Mouse (Mus musculus): ENCODE measurements around the gene Vwa8. TPM values are rescaled to one million over a fixed set of nuclear protein-coding genes. Genes with fewer than 3 reads are reported as not detected.

Vwa8 gene
- polyA plus RNA-seq (2014; fragmentation: Nextera tagmentation; extraction: Ambion mirVana), result 9.2 and 10.3 TPM in 2 replicates

GRCm38 (mm10) chr14:78848941-78849911, at the start of gene Vwa8:
TSS of gene Vwa8 (plus strand) at chr14:78849052.
- Histone ChIP-seq H3K4me3 (replicated peaks; ENCODE audit: low read length) (peak within 1 kb of the TSS; percentile 94), H3K36me3 (replicated peaks; ENCODE audit: control insufficient read depth, insufficient read depth) (no peaks in the 10 kb centered on the region)
- 3% methylated on average over 60 of the region's 61 CpGs for WGBS

GRCm38 (mm10) chr14:78802378-78802777, 46.5 kb upstream of the Vwa8 start:
- no peaks in the 10 kb centered on the region for H3K9me3 ChIP-seq (ENCODE audit: control insufficient read depth, low read length)
- no peak for ATAC-seq (ENCODE audit: low FRiP score)
- H3K36me3 ChIP-seq (replicated peaks; ENCODE audit: control insufficient read depth, insufficient read depth), result no peaks in the 10 kb centered on the region
- no peaks in the 10 kb centered on the region for H3K27me3 ChIP-seq (ENCODE audit: control insufficient read depth, insufficient read depth, low read length)
- H3K4me1 ChIP-seq (replicated peaks; ENCODE audit: control insufficient read depth, insufficient read depth, low read length), result no peaks in the 10 kb centered on the region
- no peak for DNase-seq (ENCODE audit: low spot score)
- 95% methylated on average over 2 of the region's 2 CpGs for WGBS
- H3K4me3 ChIP-seq (replicated peaks; ENCODE audit: low read length), result no peak overlapping the region
- no peak overlapping the region for H3K9ac ChIP-seq
- H3K27ac ChIP-seq, result no peak overlapping the region
- H3K4me2 ChIP-seq (replicated peaks), result no peak overlapping the region

More at GRCm38 (mm10) chr14:78848941-78849911, at the start of gene Vwa8:
- no peaks in the 10 kb centered on the region for H3K27me3 ChIP-seq (ENCODE audit: control insufficient read depth, insufficient read depth, low read length)
- H3K27ac ChIP-seq, result peak within 1 kb of the TSS; percentile 84
- peak within 1 kb of the TSS; percentile 98 for H3K9ac ChIP-seq
- ATAC-seq (ENCODE audit: low FRiP score) (peak; percentile 93), DNase-seq (ENCODE audit: low spot score) (peak; percentile 68)
- H3K9me3 ChIP-seq (ENCODE audit: control insufficient read depth, low read length), result no peaks in the 10 kb centered on the region
- peaks cover 14% of the 10 kb centered on the region; the same call in 1 of the 2 replicates for H3K4me1 ChIP-seq (replicated peaks; ENCODE audit: control insufficient read depth, insufficient read depth, low read length)
- H3K4me2 ChIP-seq (replicated peaks), result peak within 1 kb of the TSS; percentile 83

- no peaks in the 10 kb centered on the region for H3K4me1 ChIP-seq (replicated peaks; ENCODE audit: control insufficient read depth, insufficient read depth, low read length)
- H3K36me3 ChIP-seq (replicated peaks; ENCODE audit: control insufficient read depth, insufficient read depth), result no peaks in the 10 kb centered on the region
- no peak overlapping the region for H3K4me2 ChIP-seq (replicated peaks)
- H3K9ac ChIP-seq, result no peak overlapping the region
- no peak overlapping the region for H3K27ac ChIP-seq
- H3K27me3 ChIP-seq (ENCODE audit: control insufficient read depth, insufficient read depth, low read length), result no peaks in the 10 kb centered on the region
- DNase-seq (ENCODE audit: low spot score), result no peak
- H3K9me3 ChIP-seq (ENCODE audit: control insufficient read depth, low read length), result no peaks in the 10 kb centered on the region
- H3K4me3 ChIP-seq (replicated peaks; ENCODE audit: low read length), result no peak overlapping the region
- 84% methylated on average over 6 of the region's 6 CpGs for WGBS
- no peak for ATAC-seq (ENCODE audit: low FRiP score)
These were observed 44.9 kb upstream of the Vwa8 start for GRCm38 (mm10) chr14:78803924-78804323.

GRCm38 (mm10) chr14:78812896-78813295, 36.0 kb upstream of the Vwa8 start:
- Histone ChIP-seq H3K4me2 (replicated peaks) (no peak overlapping the region), H3K9me3 (ENCODE audit: control insufficient read depth, low read length) (peaks cover 11% of the 10 kb centered on the region), H3K4me3 (replicated peaks; ENCODE audit: low read length) (no peak overlapping the region), H3K4me1 (replicated peaks; ENCODE audit: control insufficient read depth, insufficient read depth, low read length) (no peaks in the 10 kb centered on the region), H3K27ac (no peak overlapping the region), H3K36me3 (replicated peaks; ENCODE audit: control insufficient read depth, insufficient read depth) (no peaks in the 10 kb centered on the region), H3K27me3 (ENCODE audit: control insufficient read depth, insufficient read depth, low read length) (no peaks in the 10 kb centered on the region), H3K9ac (no peak overlapping the region)
- no peak for ATAC-seq (ENCODE audit: low FRiP score)
- no peak for DNase-seq (ENCODE audit: low spot score)
- WGBS, result 98% methylated on average over 2 of the region's 2 CpGs

- WGBS, result 10% methylated on average over 2 of the region's 3 CpGs
- H3K4me1 ChIP-seq (replicated peaks; ENCODE audit: control insufficient read depth, insufficient read depth, low read length), result no peaks in the 10 kb centered on the region
- no peak overlapping the region for H3K9ac ChIP-seq
- H3K27me3 ChIP-seq (ENCODE audit: control insufficient read depth, insufficient read depth, low read length), result no peaks in the 10 kb centered on the region
- H3K4me3 ChIP-seq (replicated peaks; ENCODE audit: low read length), result no peak overlapping the region
- H3K4me2 ChIP-seq (replicated peaks), result no peak overlapping the region
- H3K9me3 ChIP-seq (ENCODE audit: control insufficient read depth, low read length), result peaks cover 11% of the 10 kb centered on the region
- ATAC-seq (ENCODE audit: low FRiP score) (no peak), DNase-seq (ENCODE audit: low spot score) (no peak)
- no peaks in the 10 kb centered on the region for H3K36me3 ChIP-seq (replicated peaks; ENCODE audit: control insufficient read depth, insufficient read depth)
- H3K27ac ChIP-seq, result no peak overlapping the region
These were observed 32.4 kb upstream of the Vwa8 start for GRCm38 (mm10) chr14:78816411-78816810.

- Histone ChIP-seq H3K4me1 (replicated peaks; ENCODE audit: control insufficient read depth, insufficient read depth, low read length) (no peaks in the 10 kb centered on the region), H3K9ac (no peak overlapping the region), H3K27ac (no peak overlapping the region), H3K9me3 (ENCODE audit: control insufficient read depth, low read length) (peaks cover 11% of the 10 kb centered on the region), H3K4me2 (replicated peaks) (no peak overlapping the region), H3K4me3 (replicated peaks; ENCODE audit: low read length) (no peak overlapping the region), H3K27me3 (ENCODE audit: control insufficient read depth, insufficient read depth, low read length) (no peaks in the 10 kb centered on the region), H3K36me3 (replicated peaks; ENCODE audit: control insufficient read depth, insufficient read depth) (no peaks in the 10 kb centered on the region)
- ATAC-seq (ENCODE audit: low FRiP score) (no peak), DNase-seq (ENCODE audit: low spot score) (no peak)
- 98% methylated on average over 3 of the region's 3 CpGs for WGBS
These were observed 31.2 kb upstream of the Vwa8 start for GRCm38 (mm10) chr14:78817651-78818050.

GRCm38 (mm10) chr14:78818406-78818805, 30.4 kb upstream of the Vwa8 start:
- H3K27me3 ChIP-seq (ENCODE audit: control insufficient read depth, insufficient read depth, low read length), result no peaks in the 10 kb centered on the region

GRCm38 (mm10) chr14:78824013-78824412, 24.8 kb upstream of the Vwa8 start:
- no peak for DNase-seq (ENCODE audit: low spot score)
- Histone ChIP-seq H3K4me3 (replicated peaks; ENCODE audit: low read length) (no peak overlapping the region), H3K4me2 (replicated peaks) (no peak overlapping the region), H3K4me1 (replicated peaks; ENCODE audit: control insufficient read depth, insufficient read depth, low read length) (no peaks in the 10 kb centered on the region), H3K9ac (no peak overlapping the region), H3K36me3 (replicated peaks; ENCODE audit: control insufficient read depth, insufficient read depth) (no peaks in the 10 kb centered on the region), H3K27me3 (ENCODE audit: control insufficient read depth, insufficient read depth, low read length) (no peaks in the 10 kb centered on the region), H3K9me3 (ENCODE audit: control insufficient read depth, low read length) (no peaks in the 10 kb centered on the region), H3K27ac (no peak overlapping the region)
- WGBS, result 80% methylated on average over 4 of the region's 4 CpGs
- no peak for ATAC-seq (ENCODE audit: low FRiP score)

More at GRCm38 (mm10) chr14:78818406-78818805, 30.4 kb upstream of the Vwa8 start:
- Histone ChIP-seq H3K9ac (no peak overlapping the region), H3K4me3 (replicated peaks; ENCODE audit: low read length) (no peak overlapping the region), H3K4me2 (replicated peaks) (no peak overlapping the region), H3K9me3 (ENCODE audit: control insufficient read depth, low read length) (peaks cover 11% of the 10 kb centered on the region), H3K27ac (no peak overlapping the region), H3K4me1 (replicated peaks; ENCODE audit: control insufficient read depth, insufficient read depth, low read length) (no peaks in the 10 kb centered on the region), H3K36me3 (replicated peaks; ENCODE audit: control insufficient read depth, insufficient read depth) (no peaks in the 10 kb centered on the region)
- no peak for ATAC-seq (ENCODE audit: low FRiP score)
- 88% methylated on average over 3 of the region's 3 CpGs for WGBS
- DNase-seq (ENCODE audit: low spot score), result no peak

- no peaks in the 10 kb centered on the region for H3K9me3 ChIP-seq (ENCODE audit: control insufficient read depth, low read length)
- H3K4me1 ChIP-seq (replicated peaks; ENCODE audit: control insufficient read depth, insufficient read depth, low read length), result no peaks in the 10 kb centered on the region
- no peak overlapping the region for H3K27ac ChIP-seq
- H3K4me3 ChIP-seq (replicated peaks; ENCODE audit: low read length), result no peak overlapping the region
- H3K36me3 ChIP-seq (replicated peaks; ENCODE audit: control insufficient read depth, insufficient read depth), result no peaks in the 10 kb centered on the region
- WGBS, result 56% methylated on average over 4 of the region's 4 CpGs
- DNase-seq (ENCODE audit: low spot score), result no peak
- no peak for ATAC-seq (ENCODE audit: low FRiP score)
- no peak overlapping the region for H3K4me2 ChIP-seq (replicated peaks)
- H3K9ac ChIP-seq, result no peak overlapping the region
- no peaks in the 10 kb centered on the region for H3K27me3 ChIP-seq (ENCODE audit: control insufficient read depth, insufficient read depth, low read length)
These were observed 24.3 kb upstream of the Vwa8 start for GRCm38 (mm10) chr14:78824507-78824906.
